Mouse (Mus musculus) liver, embryonic 15.5 days (tissue): Measurements from ENCODE around the gene Dmbt1. TPM values are rescaled to one million over a fixed set of nuclear protein-coding genes. Genes with fewer than 3 reads are reported as not detected.
"Not testable (repeated sequence)": the region's sequence is repeated elsewhere in the genome, so short reads cannot be mapped to it uniquely, and the experiment has no call there.

Source experiments
- ATAC-seq: fragments of 200-750 bp; cut with Nextera tagmentation; 2 replicates; pipeline ENCODE4 v1.8.0; 2017; ENCODE audit warnings: moderate number of reproducible peaks, mild to moderate bottlenecking, moderate library complexity; ENCODE audit not compliant: insufficient read depth
- H3K27ac ChIP-seq: fragments of 300-500 bp; sonication (generic); replicated peaks from 2 replicates; pipeline ENCODE4 v1.5.1; 2015; ENCODE audit warnings: mild to moderate bottlenecking, inconsistent platforms
- H3K27me3 ChIP-seq: fragments of 300-500 bp; sonication (generic); 2 replicates; pipeline ENCODE4 v1.6.1; 2015; ENCODE audit warnings: mild to moderate bottlenecking, inconsistent platforms
- H3K36me3 ChIP-seq: fragments of 300-500 bp; sonication (generic); replicated peaks from 2 replicates; pipeline ENCODE4 v1.6.1; 2015; ENCODE audit warnings: moderate library complexity, mild to moderate bottlenecking, inconsistent platforms
- H3K4me1 ChIP-seq: fragments of 300-500 bp; sonication (generic); replicated peaks from 2 replicates; pipeline ENCODE4 v1.6.1; 2015; ENCODE audit warnings: inconsistent platforms
- H3K4me2 ChIP-seq: fragments of 300-500 bp; sonication (generic); 2 replicates; pipeline ENCODE4 v1.6.1; 2015; ENCODE audit warnings: moderate library complexity, mild to moderate bottlenecking, inconsistent platforms
- H3K4me3 ChIP-seq: fragments of 300-500 bp; sonication (generic); replicated peaks from 2 replicates; pipeline ENCODE4 v1.5.1; 2015; ENCODE audit warnings: mild to moderate bottlenecking, inconsistent platforms
- H3K9ac ChIP-seq: fragments of 300-500 bp; sonication (generic); 2 replicates; pipeline ENCODE4 v1.6.1; 2015; ENCODE audit warnings: moderate library complexity, mild to moderate bottlenecking, inconsistent platforms
- H3K9me3 ChIP-seq: fragments of 300-500 bp; sonication (generic); replicated peaks from 2 replicates; pipeline ENCODE4 v1.6.1; 2016; ENCODE audit warnings: inconsistent platforms
- WGBS: fragments of 180-500 bp; shearing (Covaris S2); methylation state at CpG from one replicate; pipeline ENCODE4 v1.1.7; 2015; ENCODE audit warnings: mixed read lengths; ENCODE audit not compliant: insufficient replicate concordance; 5-methylcytosine and 5-hydroxymethylcytosine counted together
- polyA plus RNA-seq: library from polyadenylated mRNA; unstranded; fragments of >200 nt; fragmentation: Nextera tagmentation; extraction: Ambion mirVana; gene quantifications from 2 replicates; pipeline ENCODE4 v1.2.1, GENCODE M21; 2015

The Dmbt1 gene
- polyA plus RNA-seq, 1 experiment from 2014 or later, result 0.22 TPM

DNA sequence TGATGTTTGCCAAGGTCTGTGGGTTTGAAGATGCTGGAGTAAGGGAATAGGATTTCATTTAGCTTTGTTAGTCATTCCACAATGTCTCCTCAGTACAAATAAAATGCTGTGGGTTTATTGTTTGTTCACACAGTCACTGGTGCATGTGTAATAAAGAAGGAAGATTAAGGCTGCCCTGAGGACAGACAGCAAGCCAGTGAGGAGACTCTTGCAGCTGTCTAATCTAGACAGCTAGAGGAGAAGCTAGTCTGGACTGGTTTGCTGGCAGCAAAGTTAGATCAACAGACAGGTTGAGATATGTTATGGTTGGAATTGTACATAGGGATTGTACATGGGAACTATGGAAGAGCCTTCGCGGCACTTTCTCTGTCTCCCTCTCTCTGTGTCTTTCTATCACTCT lies 24.6 kb upstream of the Dmbt1 start:
- WGBS, result 68% methylated on average over 2 of the region's 2 CpGs
- Histone ChIP-seq H3K27me3 (no peaks in the 10 kb centered on the region), H3K4me3 (no peak overlapping the region)

DNA sequence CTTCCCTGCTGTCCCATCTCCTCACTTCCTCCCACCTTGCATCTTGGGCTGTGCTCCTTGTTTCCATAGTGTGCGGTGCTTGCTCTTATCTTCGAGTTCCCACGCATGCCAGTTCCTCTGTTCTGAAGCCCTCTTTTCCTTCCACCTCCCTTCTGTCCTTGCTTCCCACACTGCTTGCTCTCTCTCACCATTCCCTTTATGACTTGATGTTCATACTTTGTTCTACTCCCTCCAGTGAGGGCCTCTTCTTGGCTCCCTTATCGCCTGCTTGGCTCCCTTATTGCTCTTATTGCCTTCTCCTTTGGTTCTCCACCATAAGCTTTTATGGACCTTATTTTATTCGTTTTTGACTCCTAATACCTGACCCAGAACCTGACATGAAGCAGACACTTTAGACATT lies 22.7 kb upstream of the Dmbt1 start:
- no peaks in the 10 kb centered on the region for H3K9me3 ChIP-seq
- 59% methylated on average over 5 of the region's 5 CpGs for WGBS
- H3K9ac ChIP-seq, result no peak overlapping the region
- no peaks in the 10 kb centered on the region for H3K27me3 ChIP-seq
- H3K27ac ChIP-seq, result no peak overlapping the region
- H3K4me3 ChIP-seq, result no peak overlapping the region
- H3K4me2 ChIP-seq, result no peak overlapping the region
- no peak for ATAC-seq
- no peaks in the 10 kb centered on the region for H3K36me3 ChIP-seq
- no peaks in the 10 kb centered on the region for H3K4me1 ChIP-seq

More for the DNA sequence above, 24.6 kb upstream of the Dmbt1 start:
- Histone ChIP-seq H3K36me3 (no peaks in the 10 kb centered on the region), H3K27ac (no peak overlapping the region), H3K9ac (no peak overlapping the region), H3K4me1 (no peaks in the 10 kb centered on the region), H3K9me3 (no peaks in the 10 kb centered on the region), H3K4me2 (no peak overlapping the region)
- no peak for ATAC-seq

- no peak overlapping the region for H3K4me2 ChIP-seq
- no peak overlapping the region for H3K27ac ChIP-seq
- ATAC-seq, result no peak
- no peaks in the 10 kb centered on the region for H3K4me1 ChIP-seq
- no peaks in the 10 kb centered on the region for H3K9me3 ChIP-seq
- no peaks in the 10 kb centered on the region for H3K27me3 ChIP-seq
- WGBS, result 49% methylated on average over 1 of the region's 1 CpGs
- H3K4me3 ChIP-seq, result no peak overlapping the region
- no peaks in the 10 kb centered on the region for H3K36me3 ChIP-seq
- no peak overlapping the region for H3K9ac ChIP-seq
Measured at GRCm38 (mm10) chr7:131011901-131012300, 20.0 kb upstream of the Dmbt1 start.

DNA sequence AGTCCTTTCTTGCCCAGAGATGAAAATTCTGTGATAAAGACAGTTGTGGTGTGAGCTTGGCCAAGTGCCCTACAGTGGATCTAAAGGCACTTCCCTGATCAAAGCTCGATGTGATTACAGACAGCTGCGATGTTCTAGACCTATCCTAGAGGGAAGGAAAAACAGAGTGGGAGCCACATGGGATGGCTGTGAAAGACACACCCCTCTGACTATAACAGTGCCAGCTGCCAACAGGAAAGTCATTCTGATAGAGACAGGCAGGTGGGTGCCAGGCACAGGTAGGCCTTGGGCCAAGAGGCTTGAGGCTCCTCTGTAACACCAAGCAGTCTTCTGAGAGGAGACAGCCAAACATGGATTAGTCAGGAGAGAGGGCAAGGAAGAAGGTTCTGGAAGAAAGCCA lies 12.7 kb upstream of the Dmbt1 start:
- no peaks in the 10 kb centered on the region for H3K27me3 ChIP-seq
- WGBS, result 64% methylated on average over 2 of the region's 2 CpGs

DNA sequence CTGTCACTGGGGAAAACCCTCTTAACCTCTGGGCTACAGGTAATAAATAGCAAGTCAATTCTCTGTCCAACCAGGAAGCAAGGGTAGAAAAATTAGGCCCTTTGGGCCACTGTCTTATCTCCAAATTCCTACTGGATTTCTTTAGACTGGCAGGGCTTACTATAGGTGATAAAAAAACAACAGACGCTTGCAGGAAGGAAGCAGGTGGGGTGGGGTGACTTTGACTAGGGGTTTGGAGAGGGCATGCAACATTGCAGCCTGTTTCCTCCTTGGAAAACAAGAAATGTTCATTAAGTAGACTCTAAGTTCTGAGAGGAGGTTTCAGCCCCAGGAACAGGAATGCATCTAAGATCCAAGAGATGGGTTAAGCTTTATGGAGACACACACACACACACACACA lies 7.0 kb upstream of the Dmbt1 start:
- H3K4me2 ChIP-seq, result no peak overlapping the region
- H3K27ac ChIP-seq, result no peak overlapping the region
- no peak overlapping the region for H3K4me3 ChIP-seq
- no peaks in the 10 kb centered on the region for H3K36me3 ChIP-seq
- H3K27me3 ChIP-seq, result no peaks in the 10 kb centered on the region
- H3K4me1 ChIP-seq, result no peaks in the 10 kb centered on the region
- no peak overlapping the region for H3K9ac ChIP-seq
- WGBS, result 18% methylated on average over 1 of the region's 1 CpGs
- ATAC-seq, result no peak
- H3K9me3 ChIP-seq, result no peaks in the 10 kb centered on the region

More for the DNA sequence above, 12.7 kb upstream of the Dmbt1 start:
- Histone ChIP-seq H3K4me1 (no peaks in the 10 kb centered on the region), H3K36me3 (no peaks in the 10 kb centered on the region), H3K4me2 (no peak overlapping the region), H3K9me3 (no peaks in the 10 kb centered on the region), H3K9ac (no peak overlapping the region), H3K27ac (no peak overlapping the region), H3K4me3 (no peak overlapping the region)
- no peak for ATAC-seq

GRCm38 (mm10) chr7:131027557-131027956 lies 4.3 kb upstream of the Dmbt1 start:
- H3K27ac ChIP-seq, result no peak overlapping the region
- no peak for ATAC-seq
- WGBS, result 53% methylated on average over 1 of the region's 1 CpGs

DNA sequence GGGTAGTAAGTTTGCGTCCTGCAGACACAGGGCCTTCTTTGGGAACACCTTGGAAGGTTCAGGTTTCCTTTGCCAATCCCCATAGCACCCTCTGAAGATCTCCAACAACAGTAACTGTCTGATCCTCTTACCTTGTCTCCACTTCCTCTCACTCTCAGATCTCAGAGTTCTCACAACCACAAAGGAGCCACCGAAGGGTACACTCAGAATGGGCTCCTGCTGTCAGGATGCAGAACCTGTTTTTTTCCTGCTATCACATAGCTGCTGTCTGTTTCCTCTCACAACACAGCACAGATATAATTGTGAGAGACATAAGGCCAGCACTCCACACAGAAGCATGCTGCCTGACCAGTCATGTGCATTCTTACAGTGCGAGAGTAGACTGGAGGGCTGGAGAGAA lies 4.5 kb downstream of the Dmbt1 start:
- Histone ChIP-seq H3K4me1 (no peaks in the 10 kb centered on the region), H3K9ac (no peak overlapping the region), H3K4me3 (no peak overlapping the region), H3K36me3 (no peaks in the 10 kb centered on the region), H3K4me2 (no peak overlapping the region), H3K27me3 (no peaks in the 10 kb centered on the region), H3K9me3 (no peaks in the 10 kb centered on the region), H3K27ac (no peak overlapping the region)
- no peak for ATAC-seq
- WGBS, result 49% methylated on average over 3 of the region's 3 CpGs

More at GRCm38 (mm10) chr7:131027557-131027956, 4.3 kb upstream of the Dmbt1 start:
- H3K4me3 ChIP-seq, result no peak overlapping the region
- H3K4me2 ChIP-seq, result no peak overlapping the region
- H3K9me3 ChIP-seq, result no peaks in the 10 kb centered on the region
- no peaks in the 10 kb centered on the region for H3K27me3 ChIP-seq
- H3K36me3 ChIP-seq, result no peaks in the 10 kb centered on the region
- no peak overlapping the region for H3K9ac ChIP-seq
- no peaks in the 10 kb centered on the region for H3K4me1 ChIP-seq

DNA sequence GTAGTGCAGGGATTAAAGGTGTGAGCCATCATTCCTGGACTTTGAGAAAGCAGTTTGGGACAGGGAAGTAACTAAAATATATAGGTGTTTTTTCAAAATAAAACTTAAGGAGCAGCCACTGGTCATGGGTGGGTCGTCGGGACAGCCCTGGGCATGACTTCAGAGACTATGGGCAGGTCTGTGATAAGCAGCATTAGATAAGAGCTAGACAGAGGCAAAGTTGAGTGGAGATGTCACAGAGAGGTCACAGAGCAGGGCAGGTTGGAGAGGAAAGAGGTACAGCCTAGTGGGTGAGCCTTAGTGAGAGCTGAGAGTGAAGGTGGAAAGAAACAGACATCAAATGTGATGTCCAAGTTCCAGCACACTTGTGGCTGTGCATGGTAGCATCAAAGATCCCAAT lies 5.2 kb downstream of the Dmbt1 start:
- H3K27me3 ChIP-seq, result no peaks in the 10 kb centered on the region
- WGBS, result 48% methylated on average over 2 of the region's 2 CpGs
- no peak for ATAC-seq

DNA sequence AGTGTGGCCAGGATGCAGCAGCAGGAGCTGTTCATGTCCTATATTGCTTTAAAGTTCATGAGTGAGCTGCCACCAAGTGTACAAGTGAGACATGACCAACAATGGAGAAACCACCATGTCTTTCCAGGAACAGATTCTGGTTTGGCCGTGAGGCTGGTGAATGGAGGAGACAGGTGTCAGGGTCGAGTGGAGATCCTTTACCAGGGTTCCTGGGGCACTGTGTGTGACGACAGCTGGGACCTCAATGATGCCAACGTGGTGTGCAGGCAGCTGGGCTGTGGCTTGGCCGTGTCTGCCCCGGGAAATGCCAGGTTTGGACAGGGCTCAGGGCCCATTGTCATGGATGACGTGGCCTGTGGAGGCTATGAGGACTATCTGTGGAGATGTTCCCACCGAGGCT lies 8.9 kb downstream of the Dmbt1 start:
- not testable (repeated sequence) for ATAC-seq, H3K4me2 ChIP-seq, H3K27me3 ChIP-seq, H3K4me3 ChIP-seq, H3K9me3 ChIP-seq, H3K9ac ChIP-seq, H3K36me3 ChIP-seq, H3K4me1 ChIP-seq, H3K27ac ChIP-seq
- 68% methylated on average over 8 of the region's 8 CpGs for WGBS

More for the DNA sequence above, 5.2 kb downstream of the Dmbt1 start:
- Histone ChIP-seq H3K4me1 (no peaks in the 10 kb centered on the region), H3K4me2 (no peak overlapping the region), H3K9ac (no peak overlapping the region), H3K36me3 (no peaks in the 10 kb centered on the region), H3K27ac (no peak overlapping the region), H3K4me3 (no peak overlapping the region), H3K9me3 (no peaks in the 10 kb centered on the region)

GRCm38 (mm10) chr7:131042657-131043056 lies 10.8 kb downstream of the Dmbt1 start:
- 32% methylated on average over 1 of the region's 1 CpGs for WGBS

DNA sequence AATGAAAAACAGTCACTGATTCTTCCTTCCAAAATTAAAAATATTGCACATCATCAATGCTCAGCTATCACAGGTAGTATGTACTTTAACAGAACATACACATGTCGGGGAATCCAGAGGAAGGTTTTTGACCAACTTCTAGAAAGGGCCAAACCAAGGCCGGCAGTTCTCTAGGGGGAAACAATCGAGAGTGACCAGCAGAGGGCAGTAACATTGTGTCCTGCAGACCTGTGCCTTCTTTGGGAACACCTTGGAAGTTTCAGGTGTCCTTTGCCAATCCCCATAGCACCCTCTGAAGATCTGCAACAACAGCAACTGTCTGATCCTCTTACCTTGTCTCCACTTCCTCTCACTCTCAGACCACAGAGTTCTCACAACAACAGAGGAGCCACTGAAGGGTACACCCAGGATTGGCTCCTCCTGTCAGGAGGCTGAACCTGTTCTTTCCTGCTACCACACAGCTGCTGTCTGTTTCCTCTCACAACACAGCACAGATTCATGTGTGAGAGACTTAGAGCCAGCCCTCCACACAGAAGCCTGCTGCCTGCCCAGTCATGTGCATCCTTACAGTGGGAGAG lies 13.5 kb downstream of the Dmbt1 start:
- not testable (repeated sequence) for H3K9me3 ChIP-seq, ATAC-seq, H3K9ac ChIP-seq, H3K36me3 ChIP-seq, H3K27me3 ChIP-seq, H3K27ac ChIP-seq, H3K4me1 ChIP-seq, H3K4me2 ChIP-seq, H3K4me3 ChIP-seq
- 33% methylated on average over 3 of the region's 3 CpGs for WGBS

More at GRCm38 (mm10) chr7:131042657-131043056, 10.8 kb downstream of the Dmbt1 start:
- no peaks in the 10 kb centered on the region for H3K9me3 ChIP-seq
- H3K4me1 ChIP-seq, result no peaks in the 10 kb centered on the region
- H3K36me3 ChIP-seq, result no peaks in the 10 kb centered on the region
- no peak for ATAC-seq
- H3K27ac ChIP-seq, result no peak overlapping the region
- H3K4me3 ChIP-seq, result no peak overlapping the region
- H3K27me3 ChIP-seq, result no peaks in the 10 kb centered on the region
- no peak overlapping the region for H3K4me2 ChIP-seq
- H3K9ac ChIP-seq, result no peak overlapping the region

DNA sequence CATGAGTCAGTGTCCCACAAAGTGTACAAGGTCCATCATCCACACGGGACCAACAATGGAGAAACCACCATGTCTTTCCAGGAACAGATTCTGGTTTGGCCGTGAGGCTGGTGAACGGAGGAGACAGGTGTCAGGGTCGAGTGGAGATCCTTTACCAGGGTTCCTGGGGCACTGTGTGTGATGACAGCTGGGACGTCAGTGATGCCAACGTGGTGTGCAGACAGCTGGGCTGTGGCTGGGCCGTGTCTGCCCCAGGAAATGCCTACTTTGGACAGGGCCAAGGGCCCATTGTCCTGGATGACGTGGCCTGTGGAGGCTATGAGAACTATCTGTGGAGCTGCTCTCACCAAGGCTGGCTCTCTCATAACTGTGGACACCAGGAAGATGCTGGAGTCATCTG lies 18.0 kb downstream of the Dmbt1 start:
- not testable (repeated sequence) for H3K9ac ChIP-seq, H3K27ac ChIP-seq, H3K4me1 ChIP-seq, H3K4me2 ChIP-seq, ATAC-seq, H3K4me3 ChIP-seq, H3K9me3 ChIP-seq, H3K27me3 ChIP-seq, H3K36me3 ChIP-seq
- WGBS, result 51% methylated on average over 8 of the region's 8 CpGs
